Mouse (Mus musculus): ENCODE results near the gene BC067074.
A peak's percentile ranks its signal among the peaks of the same experiment; 100 is the strongest.
"Not testable (repeated sequence)": the region's sequence is repeated elsewhere in the genome, so short reads cannot be mapped to it uniquely, and the experiment has no call there.

The BC067074 gene

DNA sequence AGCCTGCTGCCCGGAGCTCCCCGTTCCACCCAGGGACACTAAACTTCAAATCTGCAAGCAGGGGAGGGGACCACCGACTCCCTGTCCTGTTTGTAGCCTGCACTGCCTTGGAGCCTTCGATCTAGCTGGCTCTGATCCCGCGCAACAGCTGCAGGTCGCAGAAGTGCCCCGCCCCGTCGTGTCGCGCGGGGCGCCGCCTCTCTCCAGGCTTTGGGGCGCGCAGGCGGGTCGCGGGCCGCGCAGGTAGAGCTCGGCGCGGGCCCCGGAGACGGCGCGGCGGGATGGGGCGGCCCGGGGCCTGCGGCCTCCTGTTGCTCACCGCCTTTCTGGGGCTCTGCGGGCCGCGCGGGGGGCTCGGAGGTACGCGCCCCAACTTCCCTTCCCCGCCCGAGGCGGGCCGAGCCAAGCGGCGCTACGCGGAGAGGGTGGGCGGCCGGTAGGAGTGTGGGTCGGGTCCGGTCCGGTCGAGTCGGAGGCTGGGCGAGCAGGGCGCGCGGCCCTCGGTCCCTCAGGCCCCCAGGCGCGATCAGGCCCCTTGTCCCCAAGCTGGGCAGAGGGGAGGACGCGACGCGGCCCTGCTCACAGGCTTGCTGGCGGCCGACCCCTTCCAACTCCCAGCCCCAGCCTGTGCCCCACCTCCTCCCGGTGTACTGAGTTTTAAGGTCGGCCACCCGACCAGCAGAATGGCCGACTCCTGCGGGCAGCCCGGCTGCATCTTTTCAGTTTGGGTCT is at the start of gene BC067074:
Gene BC067074, plus strand, starts transcription at position 185 of the 732 bp plus-strand sequence.
- no peak for DNase-seq (ENCODE audit: low spot score in 2 of 2)

DNA sequence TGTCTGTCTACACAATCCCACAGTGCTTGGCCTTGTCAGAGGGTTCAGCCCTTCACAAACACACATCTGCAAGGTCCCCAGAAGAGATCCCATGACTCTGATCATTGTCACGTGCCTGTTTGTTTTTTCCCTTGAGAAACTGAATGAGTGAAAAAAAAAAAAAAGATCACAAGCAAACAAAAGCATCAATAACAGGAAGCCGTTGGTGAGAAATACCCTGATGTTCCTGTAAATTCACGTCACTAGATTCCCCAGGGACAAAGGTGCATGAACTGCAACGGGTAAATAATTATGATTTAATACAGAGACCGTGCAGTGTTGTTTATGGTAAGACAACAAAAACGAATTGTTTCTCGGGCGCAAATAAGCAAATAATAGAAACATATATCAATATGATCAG is 47.9 kb upstream of the BC067074 start:
- DNase-seq (ENCODE audit: low spot score in 2 of 2), result no peak

DNA sequence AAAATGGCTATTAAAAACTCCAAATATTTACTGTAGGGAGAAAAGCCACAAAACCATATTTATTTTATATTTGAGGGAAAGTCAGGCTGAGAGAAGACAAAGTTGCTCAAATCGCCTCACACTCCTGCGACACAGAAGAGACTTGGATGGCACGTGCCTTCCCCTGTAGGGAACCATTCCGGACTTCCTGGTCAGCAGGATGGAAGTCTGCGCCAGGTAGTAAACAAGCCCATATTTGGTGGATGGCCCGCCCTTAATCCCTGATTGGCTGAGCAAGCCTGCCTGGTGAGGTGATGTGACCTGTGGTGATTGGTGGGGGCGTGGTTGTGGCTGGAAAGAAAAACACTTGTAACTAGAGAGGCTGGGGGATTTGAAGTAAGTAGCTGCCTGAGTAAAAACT is 40.4 kb upstream of the BC067074 start:
- DNase-seq (ENCODE audit: low spot score in 2 of 2), result not testable (repeated sequence)

DNA sequence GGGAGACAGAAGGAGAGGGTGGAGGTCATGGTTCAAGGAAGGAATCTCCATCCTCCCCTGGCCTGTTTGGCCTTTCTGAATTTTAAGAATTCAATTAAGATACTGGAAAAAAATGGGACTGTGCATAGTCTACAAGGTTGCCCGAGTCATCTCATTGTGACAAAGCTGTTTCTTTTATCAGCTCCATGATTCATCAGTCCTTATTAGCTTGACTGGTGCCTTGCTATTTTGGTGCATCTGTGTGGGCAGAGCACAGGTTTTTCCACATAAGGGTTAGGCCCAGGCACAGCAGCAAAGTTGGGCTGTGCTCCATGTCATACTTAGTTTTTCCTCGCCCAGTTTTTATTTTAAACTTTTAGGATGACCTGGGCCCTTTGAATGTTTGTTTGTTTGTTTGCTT is 36.2 kb upstream of the BC067074 start:
- DNase-seq (ENCODE audit: low spot score in 2 of 2), result no peak

DNA sequence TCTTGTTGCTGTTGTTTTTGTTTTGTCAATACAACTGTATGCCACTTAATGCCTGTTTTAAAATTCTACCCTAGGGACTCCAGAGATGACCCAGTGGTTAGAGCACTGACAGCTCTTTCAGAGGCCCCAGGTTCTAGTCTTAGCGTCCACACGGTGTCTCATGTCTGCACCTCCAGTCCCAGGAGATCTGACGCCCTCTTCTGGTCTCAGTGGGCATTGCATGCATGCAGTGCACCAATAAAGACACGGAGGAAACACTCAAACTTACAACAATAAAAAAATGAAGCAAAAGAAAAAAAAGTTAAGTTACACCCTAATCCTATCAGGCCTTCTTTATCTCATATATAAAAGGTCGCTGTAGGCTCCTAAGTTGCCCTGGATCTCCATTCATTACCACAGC is 35.8 kb upstream of the BC067074 start:
- no peak for DNase-seq (ENCODE audit: low spot score in 2 of 2)

DNA sequence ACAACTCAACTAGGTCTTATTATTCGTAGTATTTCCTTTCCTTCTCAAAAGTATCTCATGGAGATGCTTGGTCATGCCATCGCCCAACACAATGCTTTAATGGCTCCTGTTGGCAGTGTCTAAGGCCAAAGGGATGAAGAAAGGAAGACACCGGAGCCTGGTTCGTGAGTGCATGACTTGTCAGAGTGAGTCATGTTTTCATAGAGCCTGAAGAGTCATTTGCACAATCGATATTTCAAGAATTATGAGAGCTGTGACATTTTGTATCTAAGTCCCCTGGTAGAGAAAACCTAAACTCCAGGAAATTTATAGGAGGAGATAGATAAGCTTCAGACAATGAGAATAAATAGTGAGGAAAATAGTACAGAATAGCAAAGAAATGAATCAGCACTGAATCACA is 33.7 kb upstream of the BC067074 start:
- no peak for DNase-seq (ENCODE audit: low spot score in 2 of 2)

DNA sequence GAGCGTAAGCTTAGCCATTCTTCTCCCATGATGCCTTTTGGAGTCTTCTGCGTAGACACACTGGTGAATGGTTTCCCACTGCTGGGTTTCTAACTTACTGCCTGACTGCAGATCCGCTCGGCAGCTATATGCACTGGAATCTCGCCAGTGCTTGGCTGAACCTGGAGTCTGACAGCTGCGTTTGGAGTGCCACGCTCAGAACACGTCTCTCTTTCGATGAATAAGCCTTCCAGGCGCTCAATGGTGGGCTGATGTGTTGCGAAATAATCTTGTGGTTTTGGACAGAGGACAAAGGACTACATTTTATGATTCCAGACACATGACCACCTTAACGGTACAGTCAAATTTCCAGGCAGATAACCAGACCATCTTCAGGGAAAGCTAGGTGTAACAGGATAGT is 30.1 kb upstream of the BC067074 start:
- DNase-seq (ENCODE audit: low spot score in 2 of 2), result peak; percentile 75 to 78

DNA sequence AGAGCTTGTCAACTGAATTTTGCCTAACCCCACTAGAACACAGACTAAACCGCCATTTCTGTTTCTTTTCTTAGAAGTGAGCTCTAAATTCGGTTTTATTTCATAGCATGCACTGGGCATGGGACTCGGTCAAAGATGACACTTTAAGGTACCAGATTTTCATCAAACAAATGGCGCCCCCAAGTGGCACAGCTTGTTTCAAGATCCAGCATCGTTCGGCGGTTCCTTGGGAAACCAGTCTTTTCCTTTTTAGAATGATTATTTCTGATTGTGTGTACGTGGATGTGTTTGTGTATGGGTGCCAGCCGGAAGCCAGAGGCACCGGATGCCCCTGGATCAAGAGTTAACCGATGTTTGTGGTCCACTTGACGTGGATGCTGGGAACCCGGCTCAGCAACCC is 27.7 kb upstream of the BC067074 start:
- DNase-seq (ENCODE audit: low spot score in 2 of 2), result peak; percentile 50 to 75

DNA sequence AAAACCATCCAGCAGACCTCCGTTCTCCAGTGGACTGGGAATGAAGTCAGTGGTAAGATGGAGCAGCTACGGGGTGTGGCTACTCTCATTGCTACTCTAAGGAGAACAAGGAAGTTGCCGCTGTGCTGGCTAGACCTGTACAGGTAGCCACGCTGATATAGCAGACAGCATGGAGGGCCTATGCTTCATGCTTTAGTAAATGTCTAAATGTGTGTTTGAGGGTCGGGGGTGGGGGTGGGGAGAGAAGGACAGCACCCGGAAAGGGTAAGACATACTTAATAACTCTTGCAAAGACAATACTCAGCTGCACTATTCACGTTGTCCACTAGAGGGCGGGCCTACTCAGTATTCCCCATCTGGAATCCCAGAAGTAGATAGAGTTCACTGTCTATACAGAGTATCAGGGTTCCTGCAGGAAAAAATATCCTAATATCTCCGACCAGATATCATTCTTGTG is 26.4 kb upstream of the BC067074 start:
- DNase-seq (ENCODE audit: low spot score in 2 of 2), result peak; percentile 69 to 84

DNA sequence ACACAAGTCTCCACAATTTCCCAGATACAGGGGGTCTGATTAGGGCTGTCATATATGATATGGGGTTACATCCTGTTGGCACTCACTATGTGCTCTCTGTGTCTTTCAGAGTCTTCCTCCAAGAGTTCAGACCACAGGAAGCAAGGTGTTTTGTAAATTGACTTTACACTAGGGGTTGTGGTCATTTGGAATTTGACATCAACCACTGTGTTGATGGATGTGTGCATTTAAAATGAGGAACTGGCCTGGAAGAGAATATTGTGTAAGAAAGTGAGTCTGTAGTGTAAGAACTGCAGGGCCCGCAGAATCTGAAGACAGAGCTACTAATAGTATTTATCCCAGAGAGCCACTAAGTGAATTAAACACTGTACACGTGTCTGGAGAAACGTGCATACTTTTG is 25.8 kb upstream of the BC067074 start:
- DNase-seq (ENCODE audit: low spot score in 2 of 2), result no peak

DNA sequence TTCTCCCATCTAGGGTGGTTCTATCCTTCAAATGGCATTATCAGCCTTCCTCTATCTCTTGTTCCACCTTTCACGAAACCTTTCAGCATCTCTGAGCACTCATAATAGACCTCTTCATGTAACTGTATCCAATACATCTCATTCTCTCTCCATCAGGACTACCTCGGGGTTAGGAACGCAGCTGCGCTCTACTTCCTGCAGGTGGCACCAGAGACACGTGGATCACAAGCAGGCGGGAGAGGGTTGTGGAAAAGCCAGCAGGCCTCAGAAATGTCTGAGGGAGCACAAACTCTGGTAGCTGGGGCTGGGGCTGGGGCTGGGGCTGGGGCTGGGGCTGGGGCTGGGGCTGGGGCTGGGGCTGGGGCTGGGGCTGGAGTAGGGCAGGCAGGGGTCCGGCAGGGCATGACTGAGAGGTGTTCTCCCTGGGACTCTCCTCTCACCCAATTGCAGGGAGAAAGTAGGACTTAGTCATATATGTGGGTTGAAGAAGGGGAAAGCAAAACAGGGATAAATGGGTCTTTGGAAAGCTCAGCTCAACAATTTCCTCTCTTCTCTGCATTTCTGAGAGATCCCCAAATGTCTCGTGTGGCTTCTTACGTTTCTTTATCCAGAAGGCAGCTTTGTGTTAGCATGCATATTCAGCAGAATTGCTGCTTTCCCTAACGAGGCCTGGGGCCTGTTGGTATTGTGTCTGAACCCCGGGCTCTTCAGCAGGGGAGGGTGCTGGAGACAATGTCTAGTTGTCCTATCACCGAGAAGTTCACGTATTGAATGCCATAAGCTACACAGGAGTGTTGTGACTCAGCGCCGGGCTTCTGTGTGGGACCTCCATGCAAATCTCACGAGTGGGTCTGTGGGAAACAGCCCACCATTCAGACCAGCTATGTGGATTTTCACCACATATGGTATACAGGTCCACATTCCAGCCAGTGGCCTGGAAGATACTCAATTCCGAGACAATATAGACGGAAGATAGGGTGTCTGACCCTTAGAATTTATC is 22.9 kb upstream of the BC067074 start:
- peak; percentile 88 to 90 for DNase-seq (ENCODE audit: low spot score in 2 of 2)

DNA sequence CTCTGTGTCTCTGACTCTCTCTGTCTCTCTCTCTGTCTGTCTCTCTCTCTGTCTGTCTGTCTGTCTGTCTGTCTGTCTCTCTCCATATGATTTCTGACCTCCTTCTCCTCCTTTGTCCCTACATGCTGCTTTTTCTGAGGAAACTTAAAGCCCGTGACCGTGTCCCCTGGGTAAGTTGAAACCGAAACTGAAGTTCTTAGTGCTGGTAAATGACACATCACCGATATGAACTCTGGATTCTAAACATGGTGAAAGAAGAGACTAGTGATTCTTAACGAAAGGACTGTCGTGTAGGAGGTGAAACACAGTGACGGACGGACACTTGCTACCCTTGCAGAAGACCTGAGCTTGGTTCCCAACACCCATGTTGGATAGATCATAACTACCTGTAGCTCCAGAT is 21.8 kb upstream of the BC067074 start:
- no peak for DNase-seq (ENCODE audit: low spot score in 2 of 2)

DNA sequence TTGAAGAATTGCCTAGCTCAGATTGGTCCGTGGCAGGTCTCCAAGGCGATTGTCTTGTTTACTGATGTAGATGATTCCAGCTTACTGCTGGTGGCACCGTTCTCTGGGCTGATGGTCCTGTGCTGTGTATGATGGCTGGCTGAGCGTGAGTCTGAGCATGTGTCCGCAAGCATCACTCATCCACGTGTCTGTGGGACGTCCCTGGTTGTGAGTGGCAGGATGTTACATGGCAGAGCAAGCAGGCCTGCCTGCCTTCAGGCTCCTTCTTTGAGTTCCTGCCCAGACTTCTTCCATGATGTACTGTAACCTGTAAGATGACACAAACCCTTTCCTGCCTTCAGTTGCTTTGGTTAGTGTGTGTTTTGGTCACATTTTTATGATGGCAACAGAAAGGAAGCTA is 5.8 kb upstream of the BC067074 start:
- no peak for DNase-seq (ENCODE audit: low spot score in 2 of 2)

DNA sequence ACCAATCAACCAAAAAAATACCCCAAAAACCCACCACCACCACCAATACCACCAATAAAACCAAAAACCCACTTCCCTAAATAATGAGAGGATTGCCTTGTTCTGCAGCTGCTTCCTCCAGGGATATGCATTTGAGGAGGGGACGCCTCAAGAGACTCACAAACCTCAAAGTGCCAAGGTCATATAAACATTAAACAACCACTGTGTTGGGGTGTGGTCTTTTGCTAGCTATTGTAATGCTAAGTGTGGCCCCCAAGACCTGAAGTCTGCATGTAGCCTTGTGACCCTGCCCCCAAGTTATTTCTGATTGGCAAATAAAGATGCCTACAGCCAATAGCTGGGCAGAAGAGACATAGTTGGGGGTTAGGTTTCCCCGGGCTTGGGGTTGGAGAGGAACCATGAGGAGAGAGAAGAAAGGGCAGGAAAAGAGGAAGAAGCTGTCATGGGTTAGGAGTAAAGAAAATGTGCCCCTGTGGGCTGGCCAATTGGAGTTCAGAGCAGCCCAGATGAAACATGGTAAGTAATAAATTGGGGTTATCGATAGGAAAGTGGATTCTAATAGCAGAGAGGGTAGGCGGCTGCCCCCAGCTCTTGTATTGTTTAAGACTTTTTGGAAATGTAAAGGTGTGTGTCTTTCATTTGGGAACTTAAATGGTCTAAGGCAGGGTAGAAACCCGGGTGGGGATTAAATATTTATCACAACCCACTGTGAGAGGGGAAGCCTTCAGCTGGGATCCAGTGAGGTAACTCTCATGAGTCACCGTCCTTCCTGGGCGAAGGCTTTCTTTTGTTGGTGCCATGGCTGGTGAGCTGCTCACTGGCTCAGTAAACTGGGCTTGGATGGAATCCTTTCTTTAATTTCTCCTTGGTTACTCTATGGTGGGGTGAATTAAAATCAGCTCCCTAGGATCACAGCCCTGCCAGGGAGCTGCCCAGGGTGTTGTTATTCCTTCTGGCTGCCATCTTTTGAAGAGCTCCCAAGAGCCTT is 4.5 kb upstream of the BC067074 start:
- DNase-seq (ENCODE audit: low spot score in 2 of 2), result no peak

DNA sequence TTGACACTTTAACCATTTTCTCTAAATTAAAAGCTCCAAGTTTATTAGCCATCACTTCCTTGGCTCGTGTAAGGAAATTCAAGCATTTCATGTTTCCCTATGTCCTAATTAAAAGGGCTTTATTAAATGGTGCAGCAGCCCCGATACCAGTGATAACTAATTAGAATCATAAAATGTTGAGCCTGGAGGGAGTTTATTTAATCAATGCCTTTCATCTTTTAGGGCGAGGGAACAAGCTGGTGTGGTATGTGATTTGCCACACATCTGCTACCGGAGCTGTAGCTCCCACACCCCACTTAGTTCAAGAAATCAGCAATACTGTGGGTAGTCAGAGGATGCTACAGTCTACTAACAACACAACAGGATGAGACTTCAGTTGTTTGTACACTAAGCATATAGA is 3.2 kb upstream of the BC067074 start:
- no peak for DNase-seq (ENCODE audit: low spot score in 2 of 2)

DNA sequence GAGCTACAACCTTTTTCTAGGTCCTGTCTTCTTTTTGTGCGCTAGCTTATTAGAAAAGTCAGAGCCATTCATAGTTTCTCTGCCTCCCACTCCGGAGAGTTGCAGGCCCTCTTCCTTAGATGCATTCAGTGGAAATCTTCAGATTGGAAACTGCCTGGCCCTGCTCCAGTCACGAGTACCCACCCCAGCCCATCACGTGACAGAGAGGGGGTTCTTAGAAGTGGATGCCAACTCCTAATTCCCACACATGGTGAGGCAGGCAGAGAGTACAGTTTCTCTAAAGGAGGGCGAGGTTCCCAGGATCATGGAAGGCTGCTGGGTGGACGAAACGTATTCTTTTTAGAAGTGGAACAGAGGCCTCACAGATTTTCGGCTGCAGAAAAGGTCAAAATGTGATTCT is 958 bp upstream of the BC067074 start:
- peak in 1 of 2 experiments; percentile 37 for DNase-seq (ENCODE audit: low spot score in 2 of 2)

DNA sequence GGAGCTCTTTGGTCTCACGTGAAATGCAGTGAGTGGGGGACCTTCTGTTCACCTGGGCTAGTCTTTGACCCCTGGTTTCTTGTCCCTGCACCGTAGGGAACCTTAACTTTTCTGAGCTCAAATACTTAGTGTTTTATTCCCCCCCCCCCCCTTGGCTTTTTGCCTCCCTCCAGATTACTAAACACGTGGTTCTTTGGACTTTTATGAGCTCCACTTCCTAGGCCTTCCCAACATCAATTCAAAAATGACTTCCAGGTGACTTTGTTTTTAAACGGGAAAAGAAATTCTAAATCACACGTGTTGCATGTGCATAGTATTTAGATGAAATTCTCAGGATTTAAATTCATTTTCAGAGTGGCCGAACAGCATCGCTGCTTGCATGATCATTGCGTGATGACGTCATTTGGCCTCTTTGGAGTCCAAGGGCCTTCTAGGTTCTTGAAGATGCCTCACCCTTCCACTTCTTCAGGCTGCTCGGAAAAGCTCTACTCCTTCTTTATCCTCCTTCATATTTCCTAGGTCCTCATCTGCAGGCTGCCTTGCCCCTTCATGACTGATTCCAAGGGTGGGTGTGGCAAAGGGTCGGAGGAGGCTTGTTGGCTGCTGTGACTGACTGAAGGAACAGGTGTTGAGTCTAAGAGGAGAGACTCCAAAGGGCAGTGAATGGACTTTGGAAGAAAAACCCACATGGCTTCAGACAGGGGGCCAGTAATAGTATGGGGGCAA is 911 bp downstream of the BC067074 start:
- DNase-seq (ENCODE audit: low spot score in 2 of 2), result no peak

DNA sequence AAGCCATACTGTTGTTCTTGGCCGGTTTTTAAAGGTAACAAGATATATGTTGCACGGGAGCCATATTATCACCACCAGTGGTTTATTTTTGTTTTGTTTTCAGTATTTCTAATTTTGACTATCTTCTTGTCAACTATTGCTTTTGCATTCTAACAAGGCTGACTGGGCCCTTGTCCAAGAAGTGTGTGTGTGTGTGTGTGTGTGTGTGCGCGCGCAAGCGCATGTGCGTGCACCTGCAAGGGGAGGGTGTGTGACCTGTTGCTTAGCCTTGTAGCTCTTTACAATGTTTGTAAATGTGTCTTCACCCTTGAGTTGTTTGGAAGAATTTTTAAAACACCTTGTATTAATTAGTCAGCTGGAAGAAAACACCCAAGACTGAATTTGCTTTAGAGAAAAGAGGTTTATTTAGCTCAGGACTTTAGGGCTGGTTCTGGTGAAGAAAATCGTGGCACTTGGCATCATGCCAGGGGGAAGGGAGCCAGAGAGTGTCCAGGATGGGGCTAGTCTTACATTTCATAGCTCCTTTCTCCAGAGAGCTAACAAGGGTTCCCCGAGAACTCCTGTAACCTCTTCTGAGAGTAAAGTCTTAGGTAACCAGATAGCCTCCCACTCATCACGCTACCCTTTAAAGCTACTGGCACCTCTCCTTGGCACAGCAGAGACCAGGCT is 3.0 kb downstream of the BC067074 start:
- no peak for DNase-seq (ENCODE audit: low spot score in 2 of 2)

DNA sequence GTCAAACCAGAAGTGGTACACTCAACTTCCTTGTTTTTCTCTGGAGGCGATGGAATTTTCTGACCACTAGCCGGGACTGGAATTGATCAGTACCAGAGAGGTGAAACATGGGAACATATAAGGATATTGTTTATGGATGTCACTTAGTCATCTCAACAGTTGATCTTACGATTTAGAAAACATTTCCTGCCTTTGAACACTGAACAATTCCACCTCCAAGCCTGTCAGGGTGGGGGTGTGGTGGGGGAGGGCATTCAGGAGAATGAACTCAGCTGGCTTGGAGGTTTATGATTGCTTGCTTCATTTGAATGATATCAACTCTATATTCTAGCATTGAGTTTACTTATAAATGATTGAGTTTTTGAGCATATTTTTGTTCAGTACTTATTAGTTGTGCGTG is 13.6 kb downstream of the BC067074 start:
- no peak for DNase-seq (ENCODE audit: low spot score in 2 of 2)

DNA sequence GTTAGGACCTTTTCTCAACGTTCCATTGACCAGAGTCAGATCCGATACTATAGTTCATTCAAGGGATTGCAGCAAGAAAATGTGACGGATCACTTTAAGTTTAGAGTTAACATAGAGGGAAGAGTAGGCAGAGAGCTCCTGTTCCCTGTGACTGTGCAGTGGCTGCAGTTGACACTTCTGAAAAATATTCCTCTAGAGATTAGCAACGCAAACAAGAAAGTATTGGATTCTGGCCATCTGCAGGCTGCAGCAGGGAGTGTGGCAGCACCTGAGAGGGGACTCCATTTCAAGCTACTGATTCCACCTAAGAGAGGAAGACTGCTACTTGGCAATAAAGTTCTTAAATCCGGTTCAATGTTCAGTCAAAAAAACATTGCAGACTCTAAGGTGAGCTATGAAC is 26.6 kb downstream of the BC067074 start:
- no peak for DNase-seq (ENCODE audit: low spot score in 2 of 2)

Data from right cerebral cortex, postnatal 10 days (tissue).